Mouse (Mus musculus): ENCODE measurements around the gene Efcab12.

GRCm38 (mm10) chr6:115767357-115767756 is 70.9 kb downstream of the Efcab12 start:
- no peak for TF ChIP-seq CTCF (IDR thresholded peaks at IDR 0.05; ENCODE audit: low read depth, low read length)
- no peak for TF ChIP-seq TAL1 (conservative IDR thresholded peaks at IDR 0.05; ENCODE audit: low read depth, low read length)
- TF ChIP-seq GATA1 (IDR thresholded peaks at IDR 0.05; ENCODE audit: borderline replicate concordance, low read length) = no peak
- no peak for TF ChIP-seq POLR2AphosphoS5 (IDR thresholded peaks at IDR 0.05; ENCODE audit: insufficient replicate concordance, low read depth, low read length)
- no peak for TF ChIP-seq GATA2 (IDR thresholded peaks at IDR 0.05; ENCODE audit: borderline replicate concordance, low read depth, low read length)
